Mouse (Mus musculus): ENCODE measurements around the gene Vdr. TPM values are rescaled to one million over a fixed set of nuclear protein-coding genes. Genes with fewer than 3 reads are reported as not detected.

The Vdr gene
- polyA plus RNA-seq, 1 experiment from 2014 or later = 0.72 TPM

DNA sequence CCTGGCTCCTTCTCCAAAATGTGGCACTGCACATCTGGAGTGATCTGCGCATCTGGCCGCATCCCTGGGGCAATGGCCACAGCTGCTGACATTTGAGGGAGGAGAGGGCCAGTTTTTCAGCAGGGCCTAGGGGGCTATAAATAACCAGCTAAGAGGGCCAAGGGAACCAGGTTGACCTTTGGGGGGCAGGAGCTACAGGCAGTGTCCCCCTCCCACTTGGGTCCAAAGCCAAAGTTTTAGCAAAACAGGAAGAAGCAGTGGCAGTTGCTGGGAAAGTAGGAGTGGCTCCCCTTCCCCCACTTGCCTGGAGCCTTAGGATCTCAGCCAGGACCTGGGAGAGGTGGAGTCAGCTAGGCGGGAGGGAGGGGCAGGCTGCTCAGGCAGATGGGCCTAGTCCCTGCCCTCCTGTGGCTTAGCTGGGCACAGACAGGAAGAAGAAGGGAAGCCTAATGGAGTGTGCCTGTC is 70.4 kb downstream of the Vdr start:
- WGBS (ENCODE audit: insufficient replicate concordance) = 25% methylated on average over 3 of the region's 3 CpGs
- H3K4me1 ChIP-seq (ENCODE audit: control insufficient read depth, insufficient read depth, low read length) = peaks cover 28% of the 10 kb centered on the region
- 0 out of 2 replicates have a peak, but pooled peaks cover 3% of the 10 kb centered on the region for H3K27me3 ChIP-seq (ENCODE audit: control insufficient read depth, insufficient read depth, low read length)
- no peak overlapping the region for H3K9ac ChIP-seq (ENCODE audit: low read depth, low read length)
- no peaks in the 10 kb centered on the region for H3K36me3 ChIP-seq (ENCODE audit: control insufficient read depth, insufficient read depth, low read length)
- H3K27ac ChIP-seq (ENCODE audit: low read depth, low read length) = 0 out of 2 replicates have a peak overlapping the region, but pooled peaks have one; percentile 37
- H3K9me3 ChIP-seq (replicated peaks; ENCODE audit: control insufficient read depth, low read length) = no peaks in the 10 kb centered on the region
- H3K4me3 ChIP-seq (ENCODE audit: low read depth, low read length) = no peak overlapping the region
- no peak overlapping the region for H3K4me2 ChIP-seq
- ATAC-seq (replicated peaks; ENCODE audit: insufficient number of reproducible peaks, low FRiP score, low TSS enrichment) = peak; percentile 70

DNA sequence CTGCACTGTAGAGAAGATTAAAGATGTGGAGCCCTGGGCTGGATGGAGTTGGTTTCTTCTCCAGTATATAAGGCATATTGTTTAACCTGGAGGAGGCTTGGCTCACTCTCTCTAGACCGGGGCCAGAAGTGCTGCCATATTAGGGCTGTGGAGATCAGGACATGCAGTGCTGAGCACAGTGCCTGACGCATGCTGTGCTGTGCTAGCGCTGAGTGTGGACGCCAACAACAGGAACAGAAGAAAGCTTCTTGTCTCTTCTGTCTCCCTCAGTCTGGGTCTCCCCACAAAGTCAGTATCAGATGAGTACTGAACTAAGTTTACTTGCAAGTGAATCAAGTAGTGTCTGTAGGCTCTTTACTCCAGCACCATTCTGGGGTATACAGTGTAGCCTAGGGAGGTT is 71.0 kb downstream of the Vdr start:
- ATAC-seq (replicated peaks; ENCODE audit: insufficient number of reproducible peaks, low FRiP score, low TSS enrichment) = no peak
- Histone ChIP-seq H3K4me3 (ENCODE audit: low read depth, low read length) (no peak overlapping the region), H3K4me2 (no peak overlapping the region), H3K9me3 (replicated peaks; ENCODE audit: control insufficient read depth, low read length) (no peaks in the 10 kb centered on the region), H3K9ac (ENCODE audit: low read depth, low read length) (no peak overlapping the region), H3K27me3 (ENCODE audit: control insufficient read depth, insufficient read depth, low read length) (0 out of 2 replicates have a peak, but pooled peaks cover 3% of the 10 kb centered on the region), H3K27ac (ENCODE audit: low read depth, low read length) (no peak overlapping the region), H3K36me3 (ENCODE audit: control insufficient read depth, insufficient read depth, low read length) (no peaks in the 10 kb centered on the region), H3K4me1 (ENCODE audit: control insufficient read depth, insufficient read depth, low read length) (peaks cover 28% of the 10 kb centered on the region)
- WGBS (ENCODE audit: insufficient replicate concordance) = 64% methylated on average over 4 of the region's 4 CpGs

DNA sequence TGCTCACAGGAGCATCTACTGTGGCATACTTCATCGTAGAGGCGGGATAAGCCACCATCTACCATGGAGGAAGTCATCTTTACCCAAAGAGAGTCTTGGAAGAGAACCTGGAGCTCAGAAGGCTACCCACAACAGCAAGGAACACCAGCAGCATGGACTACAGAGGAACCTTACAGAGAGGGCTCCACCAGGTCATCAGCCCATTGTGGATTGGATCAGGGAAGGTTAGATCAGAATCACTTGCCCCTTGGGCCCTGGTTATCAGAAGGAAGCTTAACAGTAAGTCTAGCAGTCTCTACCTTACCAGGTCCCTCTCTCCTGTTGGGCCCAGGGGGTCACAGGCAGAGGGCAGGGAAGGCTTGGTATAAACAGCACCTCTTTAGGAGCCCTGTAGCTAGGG is 71.4 kb downstream of the Vdr start:
- Histone ChIP-seq H3K4me3 (ENCODE audit: low read depth, low read length) (no peak overlapping the region), H3K27me3 (ENCODE audit: control insufficient read depth, insufficient read depth, low read length) (0 out of 2 replicates have a peak, but pooled peaks cover under 1% of the 10 kb centered on the region), H3K9me3 (replicated peaks; ENCODE audit: control insufficient read depth, low read length) (no peaks in the 10 kb centered on the region), H3K4me2 (no peak overlapping the region), H3K9ac (ENCODE audit: low read depth, low read length) (no peak overlapping the region), H3K4me1 (ENCODE audit: control insufficient read depth, insufficient read depth, low read length) (peaks cover 24% of the 10 kb centered on the region), H3K27ac (ENCODE audit: low read depth, low read length) (no peak overlapping the region), H3K36me3 (ENCODE audit: control insufficient read depth, insufficient read depth, low read length) (no peaks in the 10 kb centered on the region)
- no peak for ATAC-seq (replicated peaks; ENCODE audit: insufficient number of reproducible peaks, low FRiP score, low TSS enrichment)
- 84% methylated on average over 2 of the region's 2 CpGs for WGBS (ENCODE audit: insufficient replicate concordance)

- Histone ChIP-seq H3K4me3 (ENCODE audit: low read depth, low read length) (no peak overlapping the region), H3K9me3 (replicated peaks; ENCODE audit: control insufficient read depth, low read length) (no peaks in the 10 kb centered on the region), H3K27ac (ENCODE audit: low read depth, low read length) (no peak overlapping the region), H3K27me3 (ENCODE audit: control insufficient read depth, insufficient read depth, low read length) (no peaks in the 10 kb centered on the region), H3K36me3 (ENCODE audit: control insufficient read depth, insufficient read depth, low read length) (no peaks in the 10 kb centered on the region), H3K4me1 (ENCODE audit: control insufficient read depth, insufficient read depth, low read length) (peaks cover 24% of the 10 kb centered on the region), H3K4me2 (no peak overlapping the region), H3K9ac (ENCODE audit: low read depth, low read length) (no peak overlapping the region)
- 76% methylated on average over 4 of the region's 4 CpGs for WGBS (ENCODE audit: insufficient replicate concordance)
- ATAC-seq (replicated peaks; ENCODE audit: insufficient number of reproducible peaks, low FRiP score, low TSS enrichment) = no peak
Observed at GRCm38 (mm10) chr15:97838395-97838794, 72.0 kb downstream of the Vdr start.

DNA sequence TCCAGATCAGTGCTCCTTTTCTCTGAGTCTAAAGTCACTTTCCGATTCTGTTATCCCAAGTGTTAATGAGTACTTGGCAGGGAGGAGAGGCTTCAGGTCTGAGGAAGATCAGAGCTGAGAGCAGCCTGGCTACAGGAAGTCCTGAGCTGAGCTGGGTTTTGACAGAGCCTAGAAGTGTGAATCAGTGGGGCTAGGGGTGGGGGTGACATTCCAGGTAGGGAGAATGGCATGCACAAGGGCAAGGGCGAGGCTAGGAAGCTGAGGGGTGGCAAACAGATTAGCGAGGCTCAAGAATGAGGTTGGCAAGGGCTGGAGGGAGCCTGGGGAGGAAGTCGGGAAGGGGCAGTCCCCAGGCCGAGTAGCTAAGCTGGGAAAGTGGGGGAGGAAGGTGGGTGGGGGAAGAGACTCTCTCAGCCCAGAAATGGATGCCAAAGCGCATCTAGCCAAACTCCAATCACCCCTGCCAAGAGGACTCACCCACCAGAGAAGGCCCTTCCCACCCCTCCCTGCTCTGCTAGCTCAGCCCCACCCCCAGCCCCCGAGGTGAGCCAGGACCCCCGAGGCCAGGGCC is 72.9 kb downstream of the Vdr start:
- ATAC-seq (replicated peaks; ENCODE audit: insufficient number of reproducible peaks, low FRiP score, low TSS enrichment) = no peak; the same call in 1 of the 2 replicates
- Histone ChIP-seq H3K9me3 (replicated peaks; ENCODE audit: control insufficient read depth, low read length) (no peaks in the 10 kb centered on the region), H3K27ac (ENCODE audit: low read depth, low read length) (peak overlapping the region; percentile 54), H3K4me1 (ENCODE audit: control insufficient read depth, insufficient read depth, low read length) (peaks cover 24% of the 10 kb centered on the region), H3K4me3 (ENCODE audit: low read depth, low read length) (no peak overlapping the region), H3K4me2 (no peak overlapping the region), H3K36me3 (ENCODE audit: control insufficient read depth, insufficient read depth, low read length) (no peaks in the 10 kb centered on the region), H3K27me3 (ENCODE audit: control insufficient read depth, insufficient read depth, low read length) (no peaks in the 10 kb centered on the region), H3K9ac (ENCODE audit: low read depth, low read length) (0 out of 2 replicates have a peak overlapping the region, but pooled peaks have one; percentile 24)
- 10% methylated on average over 8 of the region's 8 CpGs for WGBS (ENCODE audit: insufficient replicate concordance)

GRCm38 (mm10) chr15:97836894-97837247 is 73.6 kb downstream of the Vdr start:
- Histone ChIP-seq H3K4me3 (ENCODE audit: low read depth, low read length) (no peak overlapping the region), H3K9me3 (replicated peaks; ENCODE audit: control insufficient read depth, low read length) (no peaks in the 10 kb centered on the region), H3K27ac (ENCODE audit: low read depth, low read length) (peak overlapping the region; percentile 54), H3K4me1 (ENCODE audit: control insufficient read depth, insufficient read depth, low read length) (peaks cover 24% of the 10 kb centered on the region), H3K27me3 (ENCODE audit: control insufficient read depth, insufficient read depth, low read length) (no peaks in the 10 kb centered on the region), H3K9ac (ENCODE audit: low read depth, low read length) (no peak overlapping the region), H3K4me2 (no peak overlapping the region), H3K36me3 (ENCODE audit: control insufficient read depth, insufficient read depth, low read length) (no peaks in the 10 kb centered on the region)
- WGBS (ENCODE audit: insufficient replicate concordance) = 57% methylated on average over 8 of the region's 8 CpGs
- ATAC-seq (replicated peaks; ENCODE audit: insufficient number of reproducible peaks, low FRiP score, low TSS enrichment) = no peak

GRCm38 (mm10) chr15:97836153-97836893 is 74.1 kb downstream of the Vdr start:
- Histone ChIP-seq H3K4me3 (ENCODE audit: low read depth, low read length) (no peak overlapping the region), H3K9me3 (replicated peaks; ENCODE audit: control insufficient read depth, low read length) (no peaks in the 10 kb centered on the region), H3K4me2 (peak overlapping the region; percentile 16; the same call in 1 of the 2 replicates), H3K27me3 (ENCODE audit: control insufficient read depth, insufficient read depth, low read length) (no peaks in the 10 kb centered on the region), H3K36me3 (ENCODE audit: control insufficient read depth, insufficient read depth, low read length) (no peaks in the 10 kb centered on the region), H3K27ac (ENCODE audit: low read depth, low read length) (no peak overlapping the region), H3K4me1 (ENCODE audit: control insufficient read depth, insufficient read depth, low read length) (peaks cover 24% of the 10 kb centered on the region), H3K9ac (ENCODE audit: low read depth, low read length) (0 out of 2 replicates have a peak overlapping the region, but pooled peaks have one; percentile 22)
- no peak for ATAC-seq (replicated peaks; ENCODE audit: insufficient number of reproducible peaks, low FRiP score, low TSS enrichment)
- WGBS (ENCODE audit: insufficient replicate concordance) = 38% methylated on average over 17 of the region's 17 CpGs

- Histone ChIP-seq H3K4me1 (ENCODE audit: control insufficient read depth, insufficient read depth, low read length) (peaks cover 39% of the 10 kb centered on the region), H3K36me3 (ENCODE audit: control insufficient read depth, insufficient read depth, low read length) (no peaks in the 10 kb centered on the region), H3K4me2 (peak overlapping the region; percentile 83; the same call in 1 of the 2 replicates), H3K9ac (ENCODE audit: low read depth, low read length) (0 out of 2 replicates have a peak overlapping the region, but pooled peaks have one; percentile 40), H3K27ac (ENCODE audit: low read depth, low read length) (peak overlapping the region; percentile 96), H3K9me3 (replicated peaks; ENCODE audit: control insufficient read depth, low read length) (no peaks in the 10 kb centered on the region), H3K4me3 (ENCODE audit: low read depth, low read length) (no peak overlapping the region), H3K27me3 (ENCODE audit: control insufficient read depth, insufficient read depth, low read length) (no peaks in the 10 kb centered on the region)
- no peak for ATAC-seq (replicated peaks; ENCODE audit: insufficient number of reproducible peaks, low FRiP score, low TSS enrichment)
- WGBS (ENCODE audit: insufficient replicate concordance) = 51% methylated on average over 9 of the region's 9 CpGs
Observed at GRCm38 (mm10) chr15:97832764-97833479, 77.5 kb downstream of the Vdr start.

Data from heart, embryonic 11.5 days (tissue).